Mouse (Mus musculus) left cerebral cortex, adult 11 months (tissue): ENCODE results near the gene Kmt2c.
"Not testable (repeated sequence)": the region's sequence is repeated elsewhere in the genome, so short reads cannot be mapped to it uniquely, and the experiment has no call there.

Experiments used
- DNase-seq: peaks from one replicate; pipeline ENCODE4 v3.0.0; 2022; ENCODE audit warnings: low spot score

Kmt2c gene

GRCm38 (mm10) chr5:25515767-25516166 is 17.2 kb upstream of the Kmt2c start, which contains the start of gene Cct8l1:
Gene Cct8l1 (plus strand): TSS chr5:25516067.
- DNase-seq = no peak

- no peak for DNase-seq
Measured at GRCm38 (mm10) chr5:25506041-25506440, 7.5 kb upstream of the Kmt2c start.

GRCm38 (mm10) chr5:25500686-25501085 is 2.1 kb upstream of the Kmt2c start:
- DNase-seq = no peak

GRCm38 (mm10) chr5:25499423-25500398 is 1.1 kb upstream of the Kmt2c start:
- peak; percentile 96 for DNase-seq

GRCm38 (mm10) chr5:25498821-25499422 is 339 bp upstream of the Kmt2c start:
- peak; percentile 46 for DNase-seq

GRCm38 (mm10) chr5:25497720-25498345 is 750 bp downstream of the Kmt2c start:
- peak; percentile 38 for DNase-seq

- DNase-seq = no peak
Measured at GRCm38 (mm10) chr5:25497369-25497719, 1.2 kb downstream of the Kmt2c start.

GRCm38 (mm10) chr5:25496652-25497051 is 1.9 kb downstream of the Kmt2c start:
- DNase-seq = no peak

GRCm38 (mm10) chr5:25478863-25479262 is 19.7 kb downstream of the Kmt2c start:
- no peak for DNase-seq

GRCm38 (mm10) chr5:25475789-25476188 is 22.8 kb downstream of the Kmt2c start:
- DNase-seq = no peak

GRCm38 (mm10) chr5:25472070-25472469 is 26.5 kb downstream of the Kmt2c start:
- DNase-seq = no peak

- DNase-seq = no peak
Measured at GRCm38 (mm10) chr5:25461956-25462355, 36.6 kb downstream of the Kmt2c start.

GRCm38 (mm10) chr5:25455432-25455831 is 43.2 kb downstream of the Kmt2c start:
- not testable (repeated sequence) for DNase-seq

- DNase-seq = no peak
Measured at GRCm38 (mm10) chr5:25452691-25453090, 45.9 kb downstream of the Kmt2c start.

GRCm38 (mm10) chr5:25437508-25437907 is 61.1 kb downstream of the Kmt2c start:
- no peak for DNase-seq

GRCm38 (mm10) chr5:25436081-25436480 is 62.5 kb downstream of the Kmt2c start:
- DNase-seq = peak; percentile 17

- no peak for DNase-seq
Measured at GRCm38 (mm10) chr5:25422576-25422975, 76.0 kb downstream of the Kmt2c start.

- DNase-seq = peak; percentile 59
Measured at GRCm38 (mm10) chr5:25420601-25421000, 78.0 kb downstream of the Kmt2c start.

- DNase-seq = no peak
Measured at GRCm38 (mm10) chr5:25415382-25415781, 83.2 kb downstream of the Kmt2c start.

GRCm38 (mm10) chr5:25396727-25397126 is 101.9 kb downstream of the Kmt2c start:
- DNase-seq = no peak

GRCm38 (mm10) chr5:25392655-25393054 is 105.9 kb downstream of the Kmt2c start:
- no peak for DNase-seq

GRCm38 (mm10) chr5:25383581-25383980 is 115.0 kb downstream of the Kmt2c start:
- DNase-seq = no peak

GRCm38 (mm10) chr5:25379188-25379587 is 119.4 kb downstream of the Kmt2c start:
- DNase-seq = no peak
